Mouse (Mus musculus) liver, postnatal 0 days (tissue): ENCODE data around the gene Card6. TPM values are rescaled to one million over a fixed set of nuclear protein-coding genes. Genes with fewer than 3 reads are reported as not detected.
A peak's percentile ranks its signal among the peaks of the same experiment; 100 is the strongest.

Source experiments
- ATAC-seq: fragments of 200-750 bp; cut with Nextera tagmentation; 2 replicates; pipeline ENCODE4 v1.8.0; 2017; ENCODE audit warnings: mild to moderate bottlenecking, moderate library complexity
- DNase-seq: peaks from one replicate; pipeline ENCODE4 v3.0.0-alpha.2; 2016
- H3K27ac ChIP-seq: fragments of 300-500 bp; sonication (generic); 2 replicates; pipeline ENCODE4 v1.5.1; 2014; ENCODE audit warnings: antibody characterized with exemption, moderate library complexity, mild to moderate bottlenecking, low read depth
- H3K27me3 ChIP-seq: fragments of 300-500 bp; sonication (generic); 2 replicates; pipeline ENCODE4 v1.6.1; 2014; ENCODE audit warnings: low read length, control low read depth, mixed read lengths; ENCODE audit not compliant: insufficient read depth
- H3K36me3 ChIP-seq: fragments of 300-500 bp; sonication (generic); replicated peaks from 2 replicates; pipeline ENCODE4 v1.6.1; 2014; ENCODE audit warnings: mild to moderate bottlenecking, control low read depth, low read length, moderate library complexity, mixed read lengths; ENCODE audit not compliant: insufficient read depth
- H3K4me1 ChIP-seq: fragments of 300-500 bp; sonication (generic); 2 replicates; pipeline ENCODE4 v1.6.1; 2014; ENCODE audit warnings: antibody characterized with exemption, mild to moderate bottlenecking, control low read depth; ENCODE audit not compliant: insufficient read depth
- H3K4me2 ChIP-seq: fragments of 300-500 bp; sonication (generic); 2 replicates; pipeline ENCODE4 v1.6.1; 2014; ENCODE audit warnings: low read depth, mild to moderate bottlenecking, low read length, moderate library complexity, mixed read lengths
- H3K4me3 ChIP-seq: fragments of 300-500 bp; sonication (generic); 2 replicates; pipeline ENCODE4 v1.5.1; 2014; ENCODE audit warnings: low read depth, low read length
- H3K9ac ChIP-seq: fragments of 300-500 bp; sonication (generic); replicated peaks from 2 replicates; pipeline ENCODE4 v1.6.1; 2014; ENCODE audit warnings: mild to moderate bottlenecking, moderate library complexity
- H3K9me3 ChIP-seq: fragments of 300-500 bp; sonication (generic); 2 replicates; pipeline ENCODE4 v1.6.1; 2016; ENCODE audit warnings: mild to moderate bottlenecking, control low read depth, low read length, mixed read lengths
- CTCF ChIP-seq: sonication (generic); IDR thresholded peaks from 2 replicates; pipeline ENCODE4 v1.5.1; 2016; ENCODE audit warnings: antibody characterized with exemption, low read depth
- EP300 ChIP-seq: IDR thresholded peaks from 2 replicates; pipeline ENCODE4 v1.6.1; 2016; ENCODE audit warnings: antibody characterized with exemption, low read depth, mild to moderate bottlenecking
- WGBS: fragments of 180-500 bp; shearing (Covaris S2); extraction: QIAGEN DNeasy Blood & Tissue Kit; methylation state at CpG from one replicate; pipeline ENCODE4 v1.1.7; 2014; ENCODE audit not compliant: insufficient replicate concordance; 5-methylcytosine and 5-hydroxymethylcytosine counted together
- polyA plus RNA-seq: library from polyadenylated mRNA; unstranded; fragments of >200 nt; fragmentation: Nextera tagmentation; extraction: Ambion mirVana; gene quantifications from 2 replicates; pipeline ENCODE4 v1.2.1, GENCODE M21; 2015

Card6 gene
- polyA plus RNA-seq, 1 experiment from 2014 or later, result 2.1 TPM

DNA sequence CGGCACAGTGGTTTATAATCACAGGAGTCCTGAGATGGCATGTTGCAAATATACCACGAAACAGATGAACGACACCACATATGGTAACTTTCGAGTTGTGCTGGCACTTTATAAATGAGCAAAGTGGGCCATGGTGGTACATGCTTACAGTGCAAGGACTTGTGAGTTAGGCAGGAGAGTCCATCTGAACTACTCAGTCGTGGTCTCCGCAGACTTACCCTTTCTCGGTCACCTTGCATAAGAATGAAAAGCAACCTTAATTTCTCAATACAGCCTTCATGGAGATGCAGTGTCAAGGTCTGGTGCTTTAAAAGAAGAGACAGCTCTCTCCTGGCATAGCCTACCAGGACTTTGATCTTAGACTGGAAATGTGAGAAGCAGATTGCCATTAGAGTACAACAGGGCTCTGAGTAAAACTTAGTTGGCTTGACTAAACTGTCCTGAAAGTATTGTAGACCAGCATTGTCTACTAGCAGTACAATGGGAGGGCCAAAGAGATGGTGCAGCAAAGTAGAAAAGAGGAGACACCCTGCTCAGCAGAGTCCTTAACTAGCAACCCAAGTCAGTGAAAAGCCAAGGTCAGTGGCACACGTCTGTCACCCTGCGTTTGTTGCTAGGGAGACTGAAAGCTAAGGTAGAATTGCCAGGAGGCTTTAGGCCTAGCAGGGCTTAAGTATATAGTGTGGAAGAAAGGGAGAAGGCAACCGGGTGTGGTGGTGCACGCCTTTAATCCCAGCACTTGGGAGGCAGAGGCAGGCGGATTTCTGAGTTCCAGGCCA, 13.4 kb upstream of the Card6 start:
- H3K27ac ChIP-seq, result no peak overlapping the region
- H3K27me3 ChIP-seq, result no peaks in the 10 kb centered on the region
- no peak overlapping the region for H3K9ac ChIP-seq
- peaks cover 51% of the 10 kb centered on the region for H3K36me3 ChIP-seq
- H3K4me3 ChIP-seq, result no peak overlapping the region
- DNase-seq (no peak), ATAC-seq (no peak)
- no peaks in the 10 kb centered on the region for H3K9me3 ChIP-seq
- peaks cover 13% of the 10 kb centered on the region for H3K4me1 ChIP-seq
- 80% methylated on average over 12 of the region's 12 CpGs for WGBS
- H3K4me2 ChIP-seq, result no peak overlapping the region
- TF ChIP-seq EP300 (no peak), CTCF (no peak)

DNA sequence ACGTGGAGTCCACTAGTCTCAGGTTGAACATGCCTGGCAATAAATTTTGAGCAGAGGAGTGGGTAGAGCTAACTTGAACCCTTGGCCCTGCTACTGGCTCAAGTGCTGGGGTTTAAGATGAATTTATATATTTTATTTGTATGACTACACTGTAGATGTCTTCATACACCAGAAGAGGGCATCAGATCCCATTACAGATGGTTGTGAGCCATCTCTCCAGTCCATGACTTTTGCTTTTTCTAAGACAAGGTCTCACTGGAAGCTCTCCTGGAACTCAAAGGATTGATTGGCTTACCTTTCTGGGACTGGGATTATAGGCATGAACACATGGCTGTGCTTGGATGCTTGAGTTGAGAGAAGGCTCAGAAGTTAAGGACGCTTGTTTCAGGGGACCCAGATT, 11.4 kb upstream of the Card6 start:
- no peak overlapping the region for H3K27ac ChIP-seq
- H3K36me3 ChIP-seq, result peaks cover 49% of the 10 kb centered on the region
- 82% methylated on average over 2 of the region's 2 CpGs for WGBS
- H3K9ac ChIP-seq, result no peak overlapping the region; the same call in 1 of the 2 replicates
- no peaks in the 10 kb centered on the region for H3K27me3 ChIP-seq
- H3K4me1 ChIP-seq, result peaks cover 21% of the 10 kb centered on the region
- no peak overlapping the region for H3K4me3 ChIP-seq
- H3K9me3 ChIP-seq, result no peaks in the 10 kb centered on the region
- ATAC-seq (no peak), DNase-seq (no peak)
- no peak overlapping the region for H3K4me2 ChIP-seq
- TF ChIP-seq CTCF (peak; percentile 47; the same call in 1 of the 2 replicates), EP300 (no peak)

DNA sequence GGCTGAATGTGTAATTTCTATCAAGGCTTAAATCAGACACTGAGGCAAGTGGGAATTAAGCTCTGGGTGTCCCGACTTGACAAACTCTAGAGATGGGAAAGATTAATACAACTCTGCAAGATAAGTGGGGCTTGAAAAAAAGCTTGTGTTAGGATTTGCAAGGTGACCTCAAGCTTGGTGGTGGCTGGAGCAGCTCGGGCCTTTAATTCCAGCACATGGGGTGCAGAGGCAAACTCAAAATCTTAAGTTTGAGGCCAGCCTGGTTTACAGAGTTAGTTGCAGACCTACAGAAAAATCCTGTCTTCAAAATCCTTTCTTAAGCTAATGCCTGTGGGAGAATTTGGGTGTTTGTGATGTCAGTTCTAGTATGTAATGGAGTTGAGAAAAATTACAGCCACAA, 10.9 kb upstream of the Card6 start:
- no peak for TF ChIP-seq CTCF

DNA sequence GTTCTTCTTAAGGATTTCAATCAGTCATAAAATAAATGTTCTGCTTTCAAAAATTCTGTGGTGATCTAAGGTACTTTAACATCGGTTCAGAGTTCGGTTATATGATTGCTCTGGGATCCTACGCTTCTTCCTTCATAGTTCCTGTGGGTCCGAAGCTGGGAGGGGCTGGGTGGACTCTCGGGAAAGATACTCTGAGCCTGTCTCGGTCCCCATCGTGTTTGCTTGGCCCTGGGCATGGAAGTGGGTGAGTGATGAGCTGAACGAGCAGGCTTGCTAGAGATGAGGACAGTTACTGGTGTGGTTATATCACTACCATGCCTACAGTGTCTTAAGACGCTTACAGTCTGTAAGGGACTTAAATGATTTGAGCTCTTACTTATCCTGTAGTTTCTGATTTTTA, 10.3 kb upstream of the Card6 start:
- Histone ChIP-seq H3K36me3 (peaks cover 46% of the 10 kb centered on the region), H3K4me3 (0 out of 2 replicates have a peak overlapping the region, but pooled peaks have one; percentile 13), H3K4me2 (peak overlapping the region; percentile 75), H3K27me3 (no peaks in the 10 kb centered on the region), H3K27ac (no peak overlapping the region), H3K4me1 (peaks cover 22% of the 10 kb centered on the region), H3K9ac (peak overlapping the region; percentile 48), H3K9me3 (no peaks in the 10 kb centered on the region)
- TF ChIP-seq CTCF (no peak), EP300 (no peak)
- 75% methylated on average over 9 of the region's 9 CpGs for WGBS
- DNase-seq, result no peak
- no peak for ATAC-seq

More for the DNA sequence above, 10.9 kb upstream of the Card6 start:
- ATAC-seq (no peak), DNase-seq (no peak)
- Histone ChIP-seq H3K9me3 (no peaks in the 10 kb centered on the region), H3K4me1 (peaks cover 22% of the 10 kb centered on the region), H3K9ac (peak overlapping the region; percentile 48), H3K4me3 (no peak overlapping the region), H3K27me3 (no peaks in the 10 kb centered on the region), H3K4me2 (peak overlapping the region; percentile 75), H3K36me3 (peaks cover 46% of the 10 kb centered on the region), H3K27ac (no peak overlapping the region)
- WGBS, result 71% methylated on average over 2 of the region's 2 CpGs

DNA sequence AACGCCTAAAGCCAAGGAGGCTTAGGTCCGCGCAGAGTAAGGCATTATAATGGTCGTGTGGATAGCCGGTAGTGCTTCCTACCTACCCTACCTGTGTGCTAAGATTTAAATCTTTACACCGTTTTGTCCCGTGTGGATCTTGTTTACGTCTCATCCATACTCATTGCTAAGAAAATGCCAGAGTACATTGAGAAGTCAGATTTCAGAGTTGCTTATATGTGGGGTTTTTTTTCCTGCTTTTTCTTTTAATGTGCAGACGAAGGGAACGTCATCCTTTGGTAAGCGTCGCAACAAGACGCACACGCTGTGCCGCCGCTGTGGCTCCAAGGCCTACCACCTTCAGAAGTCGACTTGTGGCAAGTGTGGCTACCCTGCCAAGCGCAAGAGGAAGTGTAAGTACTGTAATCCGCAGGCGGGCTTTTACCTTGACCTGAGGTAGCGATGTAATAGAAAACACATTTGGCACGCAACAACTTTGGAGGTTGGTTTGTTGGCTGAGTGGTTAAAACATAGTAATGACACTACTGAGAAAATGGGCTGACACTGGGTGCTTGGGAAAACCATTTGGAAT, 8.8 kb upstream of the Card6 start:
- H3K4me1 ChIP-seq, result peaks cover 22% of the 10 kb centered on the region
- peak; percentile 2; the same call in 1 of the 2 replicates for ATAC-seq

DNA sequence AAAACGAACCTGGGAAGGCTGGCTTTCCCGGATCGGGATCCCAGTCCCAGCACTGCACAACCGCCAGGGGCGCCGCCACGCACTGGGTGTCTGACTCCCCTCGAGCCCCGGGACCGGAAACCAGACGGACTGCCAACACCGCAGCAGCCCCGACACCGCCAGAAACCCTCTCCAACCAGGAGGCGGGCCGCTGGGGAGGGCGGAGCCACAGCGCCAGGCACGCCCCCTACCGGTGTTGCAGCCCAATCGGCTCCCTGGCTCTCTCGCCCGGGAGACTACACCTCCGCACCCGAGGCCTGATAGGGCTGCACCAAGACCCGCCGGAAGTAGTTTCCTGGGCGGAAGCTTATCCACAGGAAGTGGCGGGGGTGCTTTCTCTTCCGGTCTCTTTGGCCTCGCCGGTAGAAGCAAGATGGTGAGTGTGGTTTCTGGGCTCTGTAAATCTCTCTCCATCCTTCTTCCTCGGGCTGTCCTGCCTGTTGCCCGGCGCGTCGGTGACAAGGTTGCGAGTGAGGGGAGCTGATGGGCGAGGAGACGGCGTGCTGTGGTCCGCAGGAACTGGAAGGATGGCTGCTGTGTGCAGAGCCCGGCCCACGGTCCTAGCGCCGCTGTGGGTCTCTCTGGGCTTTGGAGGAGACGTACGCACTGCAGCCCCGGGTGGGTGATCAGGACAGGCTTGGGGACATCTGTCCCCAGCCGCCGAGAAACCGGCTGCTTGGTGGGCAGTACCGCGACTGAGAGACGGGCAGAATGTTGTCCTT, 8.1 kb upstream of the Card6 start, which contains the start of gene Rpl37:
Gene Rpl37, plus strand, starts transcription at position 376 of the 761 bp plus-strand sequence.
- H3K36me3 ChIP-seq, result peaks cover 32% of the 10 kb centered on the region
- WGBS, result under 1% methylated on average over 54 of the region's 55 CpGs
- peaks cover 22% of the 10 kb centered on the region for H3K4me1 ChIP-seq
- H3K9ac ChIP-seq, result peak within 1 kb of the TSS; percentile 95
- ATAC-seq, result peak; percentile 98
- H3K27ac ChIP-seq, result peak within 1 kb of the TSS; percentile 88
- peak; percentile 62 for TF ChIP-seq EP300
- peak; percentile 89 for TF ChIP-seq CTCF
- H3K27me3 ChIP-seq, result no peaks in the 10 kb centered on the region
- H3K9me3 ChIP-seq, result no peaks in the 10 kb centered on the region
- H3K4me3 ChIP-seq, result peak within 1 kb of the TSS; percentile 96
- peak within 1 kb of the TSS; percentile 87 for H3K4me2 ChIP-seq
- peak; percentile 99 for DNase-seq

More for the DNA sequence above, 8.8 kb upstream of the Card6 start:
- Histone ChIP-seq H3K4me3 (peak overlapping the region; percentile 96), H3K4me2 (peak overlapping the region; percentile 75), H3K9ac (peak overlapping the region; percentile 95), H3K27me3 (no peaks in the 10 kb centered on the region), H3K36me3 (peaks cover 38% of the 10 kb centered on the region), H3K27ac (peak overlapping the region; percentile 88), H3K9me3 (no peaks in the 10 kb centered on the region)
- 3% methylated on average over 22 of the region's 22 CpGs for WGBS
- DNase-seq, result no peak
- TF ChIP-seq CTCF, result no peak
- no peak for TF ChIP-seq EP300
